Mouse (Mus musculus): ENCODE results near the gene Efemp1. TPM values are rescaled to one million over a fixed set of nuclear protein-coding genes. Genes with fewer than 3 reads are reported as not detected.

Efemp1 gene
- polyA plus RNA-seq, 1 experiment from 2014 or later = 19.9 TPM

DNA sequence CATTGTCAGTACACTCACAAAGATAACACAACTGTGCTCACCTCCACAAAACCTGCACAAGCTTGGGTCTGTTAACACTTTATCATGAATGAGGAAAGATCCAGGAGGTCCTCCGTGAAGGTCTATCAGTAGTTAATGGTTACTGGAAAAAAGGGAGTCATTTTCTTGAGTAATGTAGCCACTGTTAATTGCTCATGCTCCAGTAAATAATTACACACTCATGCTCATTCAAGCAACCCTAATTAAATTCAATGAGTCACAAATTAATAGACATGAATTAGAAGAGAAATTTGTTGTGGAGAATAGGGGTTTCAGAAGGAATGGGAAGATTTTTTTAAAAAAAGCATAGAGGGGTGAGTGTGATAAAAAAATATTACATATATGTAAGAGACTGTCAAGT, 108.4 kb downstream of the Efemp1 start:
- WGBS = 87% methylated on average over 1 of the region's 1 CpGs
- Histone ChIP-seq H3K4me3 (ENCODE audit: low read length) (no peak overlapping the region), H3K27me3 (ENCODE audit: control insufficient read depth, insufficient read depth, low read length) (no peaks in the 10 kb centered on the region), H3K36me3 (ENCODE audit: control insufficient read depth, insufficient read depth) (no peaks in the 10 kb centered on the region), H3K4me2 (ENCODE audit: low read depth, low read length) (no peak overlapping the region), H3K27ac (ENCODE audit: low read length) (no peak overlapping the region), H3K9me3 (replicated peaks; ENCODE audit: control insufficient read depth, low read length) (no peaks in the 10 kb centered on the region), H3K9ac (ENCODE audit: low read length) (no peak overlapping the region), H3K4me1 (ENCODE audit: control insufficient read depth, insufficient read depth, low read length) (no peaks in the 10 kb centered on the region)
- no peak for ATAC-seq (replicated peaks; ENCODE audit: extremely low read depth, insufficient read depth, low FRiP score)
